Mouse (Mus musculus) liver, embryonic 16.5 days (tissue): ENCODE results near the gene B4galnt1. TPM values are rescaled to one million over a fixed set of nuclear protein-coding genes. Genes with fewer than 3 reads are reported as not detected.

Experiments
- ATAC-seq: fragments of 200-750 bp; cut with Nextera tagmentation; 2 replicates; pipeline ENCODE4 v1.8.0; 2017; ENCODE audit warnings: low read depth, mild to moderate bottlenecking, moderate number of reproducible peaks, moderate library complexity
- H3K27ac ChIP-seq: fragments of 300-500 bp; sonication (generic); 2 replicates; pipeline ENCODE4 v1.5.1; 2014; ENCODE audit warnings: mild to moderate bottlenecking, low read length
- H3K27me3 ChIP-seq: fragments of 300-500 bp; sonication (generic); 2 replicates; pipeline ENCODE4 v1.6.1; 2014; ENCODE audit warnings: low read depth, low read length, mixed read lengths; ENCODE audit not compliant: control insufficient read depth, insufficient read depth
- H3K36me3 ChIP-seq: fragments of 300-500 bp; sonication (generic); 2 replicates; pipeline ENCODE4 v1.6.1; 2014; ENCODE audit warnings: mild to moderate bottlenecking; ENCODE audit not compliant: control insufficient read depth, insufficient read depth
- H3K4me1 ChIP-seq: fragments of 300-500 bp; sonication (generic); 2 replicates; pipeline ENCODE4 v1.6.1; 2014; ENCODE audit warnings: low read depth, low read length, mixed read lengths; ENCODE audit not compliant: control insufficient read depth
- H3K4me2 ChIP-seq: fragments of 300-500 bp; sonication (generic); 2 replicates; pipeline ENCODE4 v1.6.1; 2014; ENCODE audit warnings: low read depth, low read length, mixed read lengths
- H3K4me3 ChIP-seq: fragments of 300-500 bp; sonication (generic); 2 replicates; pipeline ENCODE4 v1.5.1; 2014; ENCODE audit warnings: low read depth, mild to moderate bottlenecking, low read length
- H3K9ac ChIP-seq: fragments of 300-500 bp; sonication (generic); 2 replicates; pipeline ENCODE4 v1.6.1; 2014; ENCODE audit warnings: low read depth, low read length
- H3K9me3 ChIP-seq: fragments of 300-500 bp; sonication (generic); replicated peaks from 2 replicates; pipeline ENCODE4 v1.6.1; 2016; ENCODE audit warnings: low read length; ENCODE audit not compliant: control insufficient read depth
- WGBS: fragments of 180-500 bp; shearing (Covaris S2); extraction: QIAGEN DNeasy Blood & Tissue Kit; methylation state at CpG from one replicate; pipeline ENCODE4 v1.1.7; 2014; ENCODE audit not compliant: insufficient replicate concordance; 5-methylcytosine and 5-hydroxymethylcytosine counted together
- polyA plus RNA-seq: library from polyadenylated mRNA; unstranded; fragments of >200 nt; fragmentation: Nextera tagmentation; extraction: Ambion mirVana; gene quantifications from 2 replicates; pipeline ENCODE4 v1.2.1, GENCODE M21; 2015

B4galnt1 gene
- polyA plus RNA-seq, 1 experiment from 2014 or later = 24.3 TPM

- ATAC-seq = no peak
- WGBS = 75% methylated on average over 1 of the region's 1 CpGs
- Histone ChIP-seq H3K4me3 (no peak overlapping the region), H3K4me2 (no peak overlapping the region), H3K9ac (no peak overlapping the region), H3K4me1 (peaks cover 42% of the 10 kb centered on the region), H3K36me3 (no peaks in the 10 kb centered on the region), H3K27me3 (peaks cover 14% of the 10 kb centered on the region), H3K9me3 (no peaks in the 10 kb centered on the region), H3K27ac (no peak overlapping the region)
These were observed 21.4 kb downstream of the B4galnt1 start for GRCm38 (mm10) chr10:127186451-127186850.

- peak overlapping the region; percentile 97; the same call in 1 of the 2 replicates for H3K4me2 ChIP-seq
- H3K4me3 ChIP-seq = peak overlapping the region; percentile 65
- peaks cover 11% of the 10 kb centered on the region for H3K27me3 ChIP-seq
- peaks cover 49% of the 10 kb centered on the region for H3K4me1 ChIP-seq
- no peak overlapping the region for H3K27ac ChIP-seq
- ATAC-seq = no peak
- 59% methylated on average over 10 of the region's 10 CpGs for WGBS
- no peaks in the 10 kb centered on the region for H3K36me3 ChIP-seq
- H3K9me3 ChIP-seq = no peaks in the 10 kb centered on the region
- no peak overlapping the region; the same call in 1 of the 2 replicates for H3K9ac ChIP-seq
These were observed 22.5 kb downstream of the B4galnt1 start for GRCm38 (mm10) chr10:127187371-127188078.

DNA sequence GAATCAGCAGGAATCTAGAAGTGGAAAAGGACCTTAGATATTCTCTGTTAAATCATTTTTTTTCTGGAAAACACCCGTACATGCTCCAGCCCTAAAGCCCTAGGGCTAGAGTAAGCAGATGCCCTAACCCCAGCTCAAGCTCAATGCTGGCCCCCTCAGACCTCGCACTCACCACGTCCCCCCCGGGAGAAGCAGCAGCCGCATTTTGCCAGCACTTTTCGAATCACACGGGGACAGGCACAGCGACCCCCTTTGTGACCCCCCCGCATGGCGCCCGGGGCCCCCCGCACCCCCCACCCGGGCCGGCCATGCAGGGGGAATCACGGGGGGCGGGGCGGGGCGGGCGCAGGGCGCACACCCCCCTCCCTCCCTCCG, 23.0 kb downstream of the B4galnt1 start:
- no peaks in the 10 kb centered on the region for H3K36me3 ChIP-seq
- 2% methylated on average over 21 of the region's 21 CpGs for whole genome bisulfite sequencing
- peak overlapping the region; percentile 74 for H3K9ac ChIP-seq
- ATAC-seq = no peak
- H3K9me3 ChIP-seq = no peaks in the 10 kb centered on the region
- H3K4me1 ChIP-seq = peaks cover 54% of the 10 kb centered on the region
- peaks cover 10% of the 10 kb centered on the region for H3K27me3 ChIP-seq
- H3K27ac ChIP-seq = no peak overlapping the region
- peak overlapping the region; percentile 97 for H3K4me2 ChIP-seq
- peak overlapping the region; percentile 65 for H3K4me3 ChIP-seq

- 1% methylated on average over 35 of the region's 46 CpGs for WGBS
- peak; percentile 66 for ATAC-seq
- peaks cover 59% of the 10 kb centered on the region for H3K4me1 ChIP-seq
These were observed 23.6 kb downstream of the B4galnt1 start for GRCm38 (mm10) chr10:127188465-127189115.

DNA sequence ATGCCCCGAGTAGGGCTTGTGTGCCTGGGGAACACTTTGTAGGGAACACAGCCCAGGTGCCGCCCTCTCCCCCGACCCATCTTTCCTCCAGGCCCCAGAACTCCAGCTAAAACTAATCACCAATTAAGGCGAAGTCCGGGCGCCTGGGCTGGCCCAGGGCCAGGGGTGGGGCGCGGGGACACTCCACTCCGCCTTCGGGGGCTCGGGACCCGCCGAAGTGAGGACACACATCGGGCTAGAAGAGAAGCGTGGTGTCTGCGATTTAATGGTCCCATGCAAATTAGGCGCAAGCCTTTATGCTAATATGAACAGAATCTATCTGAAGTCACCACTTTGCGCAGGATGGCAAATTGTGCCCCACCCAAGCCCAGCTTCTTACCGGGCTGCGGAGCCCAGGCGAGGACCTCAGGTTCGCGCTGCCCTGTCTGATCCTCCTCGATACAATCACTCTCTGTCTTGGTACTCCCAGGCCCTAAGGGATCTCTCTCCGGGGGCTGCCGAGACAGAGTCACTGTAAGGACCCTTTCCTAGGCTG, 24.2 kb downstream of the B4galnt1 start:
- Histone ChIP-seq H3K36me3 (no peaks in the 10 kb centered on the region), H3K9ac (peak overlapping the region; percentile 74), H3K27me3 (peaks cover 5% of the 10 kb centered on the region), H3K4me2 (peak overlapping the region; percentile 97), H3K27ac (peak overlapping the region; percentile 87), H3K4me3 (peak overlapping the region; percentile 65), H3K4me1 (peaks cover 56% of the 10 kb centered on the region), H3K9me3 (no peaks in the 10 kb centered on the region)
- WGBS = under 1% methylated on average over 26 of the region's 26 CpGs
- ATAC-seq = peak; percentile 59

More at GRCm38 (mm10) chr10:127188465-127189115, 23.6 kb downstream of the B4galnt1 start:
- Histone ChIP-seq H3K27ac (peak overlapping the region; percentile 87), H3K27me3 (peaks cover 7% of the 10 kb centered on the region), H3K9ac (peak overlapping the region; percentile 74), H3K9me3 (no peaks in the 10 kb centered on the region), H3K4me3 (peak overlapping the region; percentile 65), H3K36me3 (no peaks in the 10 kb centered on the region), H3K4me2 (peak overlapping the region; percentile 97)

DNA sequence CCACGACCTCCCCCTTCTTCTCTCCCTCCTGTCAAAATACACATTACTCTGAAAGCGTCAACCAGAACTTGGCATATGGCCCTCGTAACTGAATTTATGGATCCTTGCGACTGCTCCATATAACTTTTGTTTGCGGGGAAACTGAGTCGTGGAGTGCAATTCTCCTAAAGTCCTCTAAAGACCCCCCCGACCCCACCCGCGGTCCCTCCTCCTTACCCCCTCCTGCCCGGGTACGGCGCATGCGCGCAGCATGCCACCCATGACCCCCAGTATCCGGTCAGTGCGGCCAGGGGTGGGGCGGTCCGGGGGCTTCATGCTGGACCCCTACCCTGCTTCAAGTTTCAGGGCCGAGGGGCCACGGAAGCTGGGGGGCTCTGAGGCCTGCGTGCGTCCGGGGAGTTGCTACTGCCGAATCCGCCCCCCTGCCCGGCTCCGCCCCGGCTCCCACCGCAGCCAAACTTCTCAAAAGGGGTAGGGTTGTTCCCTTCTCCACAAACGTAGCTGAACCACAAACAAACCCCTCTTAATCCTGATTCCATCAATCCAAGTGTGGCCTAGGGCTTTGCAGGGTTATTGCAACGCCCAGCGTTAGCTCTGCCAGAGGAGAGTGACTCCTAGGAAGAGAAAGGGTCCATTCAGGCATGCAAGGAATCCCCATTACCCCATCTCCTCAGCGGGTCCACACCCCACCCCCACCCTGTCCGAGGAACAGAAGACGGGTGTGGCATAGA, 24.8 kb downstream of the B4galnt1 start, which contains the start of gene Arhgef25:
TSS of gene Arhgef25 (minus strand) at position 433 of the 731 bp plus-strand sequence.
- Histone ChIP-seq H3K27me3 (peaks cover 3% of the 10 kb centered on the region), H3K9me3 (no peaks in the 10 kb centered on the region), H3K4me3 (peak within 1 kb of the TSS; percentile 65), H3K9ac (peak within 1 kb of the TSS; percentile 74), H3K27ac (peak within 1 kb of the TSS; percentile 87), H3K4me1 (peaks cover 62% of the 10 kb centered on the region), H3K4me2 (peak within 1 kb of the TSS; percentile 97), H3K36me3 (no peaks in the 10 kb centered on the region)
- ATAC-seq = no peak
- WGBS = 4% methylated on average over 35 of the region's 35 CpGs

GRCm38 (mm10) chr10:127190398-127191190, 25.6 kb downstream of the B4galnt1 start:
- no peaks in the 10 kb centered on the region for H3K36me3 ChIP-seq
- H3K9me3 ChIP-seq = no peaks in the 10 kb centered on the region
- H3K4me3 ChIP-seq = peak overlapping the region; percentile 65
- H3K27me3 ChIP-seq = peaks cover 3% of the 10 kb centered on the region
- H3K4me1 ChIP-seq = peaks cover 68% of the 10 kb centered on the region
- no peak overlapping the region for H3K9ac ChIP-seq
- peak overlapping the region; percentile 97 for H3K4me2 ChIP-seq
- peak overlapping the region; percentile 87 for H3K27ac ChIP-seq
- ATAC-seq = peak; percentile 7; the same call in 1 of the 2 replicates
- WGBS = 27% methylated on average over 13 of the region's 14 CpGs
